Mouse (Mus musculus): ENCODE measurements at regions not wholly inside any gene's neighbourhood (a gene's known extent, or its start where the extent isn't known, plus 50 kb on each side); places are given as distances from the start of the nearest gene placed in this dataset.

- no peak for DNase-seq
These were observed 110.8 kb downstream of the Map3k7 start for GRCm38 (mm10) chr4:32074399-32075296.

- DNase-seq, result no peak
These were observed 112.6 kb downstream of the Map3k7 start for GRCm38 (mm10) chr4:32076391-32076925.

- DNase-seq, result no peak
These were observed 119.6 kb downstream of the Map3k7 start for GRCm38 (mm10) chr4:32083456-32083855.

- no peak for DNase-seq
These were observed 120.5 kb downstream of the Map3k7 start for GRCm38 (mm10) chr4:32084250-32084869.

DNA sequence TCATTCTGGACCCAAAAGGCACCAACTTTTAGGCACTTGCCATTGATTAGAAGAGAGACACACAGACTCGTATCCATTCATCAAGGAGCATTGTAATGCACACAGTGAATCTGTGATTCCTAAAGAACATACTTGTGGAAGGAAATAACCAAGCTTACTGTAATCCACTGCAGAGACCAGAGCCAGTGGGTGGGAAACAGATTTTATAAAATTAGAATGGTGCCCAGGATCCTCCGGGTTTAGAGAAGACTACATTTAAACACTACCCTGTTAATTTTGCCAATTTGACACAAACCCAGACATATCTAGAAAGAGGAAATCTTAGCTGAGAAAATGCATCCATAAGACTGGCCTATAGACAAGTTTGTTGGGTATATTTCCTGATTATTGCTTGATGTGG is 121.1 kb downstream of the Map3k7 start:
- no peak for DNase-seq

DNA sequence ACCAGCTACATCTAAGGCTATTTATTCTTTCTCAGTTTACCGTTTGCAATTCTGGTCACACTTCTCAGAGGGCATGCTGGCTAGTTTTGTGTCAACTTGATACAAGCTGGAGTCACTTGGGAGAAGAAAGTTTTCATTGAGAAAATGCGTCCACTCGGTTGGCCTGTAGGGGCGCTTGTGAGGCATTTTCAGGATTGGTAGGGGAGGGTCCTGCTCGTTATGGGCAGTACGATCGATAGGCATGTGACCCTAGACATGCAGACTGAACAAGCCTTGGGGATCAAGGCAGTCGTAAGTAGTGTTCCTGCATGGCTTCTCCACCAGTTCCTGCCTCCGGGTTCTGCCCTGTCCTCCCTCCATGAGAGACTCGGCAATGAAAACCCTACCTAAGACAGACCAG is 127.2 kb downstream of the Map3k7 start:
- no peak for DNase-seq

DNA sequence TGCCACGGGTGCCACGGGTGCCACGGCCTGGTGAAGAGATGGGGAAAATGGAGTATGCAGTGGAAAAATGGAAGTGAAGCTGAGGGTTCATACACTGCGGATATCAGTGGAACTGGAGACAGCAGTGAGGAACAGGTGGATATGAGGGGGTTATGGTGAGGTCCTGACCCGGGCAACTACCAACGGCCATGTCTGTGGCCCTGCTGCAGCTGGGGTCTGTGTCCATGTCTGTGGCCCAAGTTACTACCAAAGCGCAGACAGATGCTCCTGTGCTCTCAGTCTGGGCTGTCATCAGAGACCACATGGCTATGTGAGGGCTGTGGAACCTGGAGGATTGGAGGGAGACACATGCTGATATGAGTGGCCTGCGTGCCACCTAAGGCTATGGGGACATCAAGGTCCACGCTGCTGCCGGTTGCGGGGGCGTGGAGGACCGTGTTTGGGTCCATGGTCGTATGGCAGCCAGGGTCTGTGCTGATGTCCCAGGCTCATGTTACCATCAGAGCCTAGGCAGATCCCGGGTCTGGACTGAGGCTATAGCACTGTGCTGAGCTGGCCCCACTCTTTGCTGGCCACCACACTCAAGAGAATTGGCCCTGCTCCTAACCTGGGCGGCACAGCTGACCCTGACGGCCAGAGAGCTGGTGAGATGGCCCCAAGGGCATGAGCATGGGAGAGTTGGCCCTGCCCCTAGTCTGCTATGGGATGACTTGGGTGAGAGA is 128.6 kb downstream of the Map3k7 start:
- DNase-seq, result no peak

- no peak for DNase-seq
These were observed 134.3 kb downstream of the Map3k7 start for GRCm38 (mm10) chr4:32098233-32098632.

- DNase-seq, result no peak
These were observed 137.1 kb downstream of the Map3k7 start for GRCm38 (mm10) chr4:32101002-32101401.

GRCm38 (mm10) chr4:32106664-32107171 is 131.9 kb upstream of the Bach2 start:
- DNase-seq, result no peak

- DNase-seq, result peak; percentile 15
These were observed 116.3 kb upstream of the Bach2 start for GRCm38 (mm10) chr4:32122320-32122719.

GRCm38 (mm10) chr4:32126828-32127227 is 111.8 kb upstream of the Bach2 start:
- DNase-seq, result no peak

- DNase-seq, result no peak
These were observed 108.0 kb upstream of the Bach2 start for GRCm38 (mm10) chr4:32130594-32130993.

DNA sequence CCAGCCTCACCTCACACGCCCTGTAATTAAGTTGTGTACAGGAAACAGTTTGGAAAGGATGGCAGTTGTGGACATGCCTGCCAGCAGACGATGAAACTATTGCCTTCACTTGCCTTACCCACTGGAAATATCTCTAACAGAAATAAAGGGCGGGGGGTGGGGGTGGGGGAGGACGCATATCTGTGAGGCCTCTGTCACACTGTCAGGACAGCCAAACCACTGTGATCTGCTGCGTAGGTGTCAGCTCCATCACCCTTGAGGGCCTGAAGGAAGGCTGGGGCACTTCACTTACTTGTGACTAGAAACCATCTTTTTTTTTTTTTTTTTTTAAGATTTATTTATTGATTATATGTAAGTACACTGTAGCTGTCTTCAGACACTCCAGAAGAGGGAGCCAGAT is 106.8 kb upstream of the Bach2 start:
- no peak for DNase-seq

GRCm38 (mm10) chr4:32136151-32136550 is 102.5 kb upstream of the Bach2 start:
- no peak for DNase-seq

GRCm38 (mm10) chr4:32137243-32137642 is 101.4 kb upstream of the Bach2 start:
- DNase-seq, result no peak

DNA sequence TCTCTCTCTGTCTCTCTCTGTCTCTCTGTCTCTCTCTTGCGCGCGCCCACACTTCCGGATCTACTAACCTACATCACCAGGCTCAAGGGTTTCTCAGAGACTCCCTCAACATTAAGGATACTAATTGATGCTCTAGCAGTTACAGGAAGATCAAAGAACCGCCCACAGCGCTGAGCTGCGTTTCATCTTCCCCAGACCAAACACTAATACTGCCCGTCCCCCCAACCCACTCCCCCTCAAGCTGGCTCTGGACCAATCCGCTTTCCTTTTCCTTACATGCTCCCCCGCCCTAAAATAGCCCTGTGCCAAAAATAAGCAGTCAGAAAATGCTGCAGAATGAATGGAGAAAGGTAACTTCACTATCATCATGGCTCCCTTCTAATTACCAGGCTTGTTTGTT is 100.6 kb upstream of the Bach2 start:
- no peak for DNase-seq

- DNase-seq, result no peak
These were observed 99.0 kb upstream of the Bach2 start for GRCm38 (mm10) chr4:32139586-32139985.

- DNase-seq, result no peak
These were observed 98.5 kb upstream of the Bach2 start for GRCm38 (mm10) chr4:32140068-32140467.

GRCm38 (mm10) chr4:32142198-32142597 is 96.4 kb upstream of the Bach2 start:
- no peak for DNase-seq

GRCm38 (mm10) chr4:32147146-32147545 is 91.5 kb upstream of the Bach2 start:
- no peak for DNase-seq

GRCm38 (mm10) chr4:32148597-32148996 is 90.0 kb upstream of the Bach2 start:
- no peak for DNase-seq

DNA sequence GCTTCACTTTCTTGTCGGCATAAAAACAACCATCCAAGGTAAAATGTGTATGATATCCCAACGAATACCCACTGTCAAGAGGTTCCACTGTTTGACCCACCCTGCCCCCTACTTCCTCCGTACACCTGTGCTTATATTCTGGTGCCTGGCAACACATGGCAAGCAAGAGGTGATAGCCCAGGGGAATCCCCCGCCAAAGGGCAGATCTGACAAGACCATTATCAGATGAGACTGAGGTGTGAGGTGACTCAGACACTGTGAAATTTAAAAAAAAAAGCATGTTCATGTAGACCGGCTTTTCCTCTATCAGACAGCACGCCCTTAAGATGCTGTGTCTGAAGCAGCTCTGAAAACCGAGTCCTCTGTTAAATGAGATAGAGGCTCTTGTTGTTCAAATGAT is 89.4 kb upstream of the Bach2 start:
- no peak for DNase-seq

Measured in cerebellum, adult 9-10 months (tissue).